Mouse (Mus musculus) kidney, adult 2 months (tissue): Measurements from ENCODE around the gene Slc48a1. TPM values are rescaled to one million over a fixed set of nuclear protein-coding genes. Genes with fewer than 3 reads are reported as not detected.

Source experiments
- DNase-seq: peaks from one replicate; pipeline ENCODE4 v3.0.0; 2021
- H3K27ac ChIP-seq: fragments of 200-500 bp; 2 replicates; pipeline ENCODE4 v1.5.1; 2012; ENCODE audit warnings: low read depth, low read length, control low read depth, inconsistent platforms; ENCODE audit not compliant: insufficient read depth
- H3K27me3 ChIP-seq: fragments of 200-500 bp; replicated peaks from 2 replicates; pipeline ENCODE4 v1.6.1; 2012; ENCODE audit warnings: mild to moderate bottlenecking, moderate library complexity, low read length, inconsistent platforms; ENCODE audit not compliant: control insufficient read depth, insufficient read depth
- H3K36me3 ChIP-seq: fragments of 200-500 bp; 2 replicates; pipeline ENCODE4 v1.6.1; 2012; ENCODE audit warnings: mild to moderate bottlenecking, moderate library complexity, low read length, inconsistent platforms; ENCODE audit not compliant: control insufficient read depth, insufficient read depth
- H3K4me1 ChIP-seq: fragments of 200-500 bp; 2 replicates; pipeline ENCODE4 v1.6.1; 2011; ENCODE audit warnings: low read length; ENCODE audit not compliant: control insufficient read depth, insufficient read depth
- H3K4me3 ChIP-seq: fragments of 200-500 bp; 2 replicates; pipeline ENCODE4 v1.5.1; 2011; ENCODE audit warnings: mild to moderate bottlenecking, low read depth, low read length, control low read depth; ENCODE audit not compliant: insufficient read depth
- CTCF ChIP-seq: fragments of 200-500 bp; conservative IDR thresholded peaks from 2 replicates; pipeline ENCODE4 v1.5.1; 2011; ENCODE audit warnings: low read depth, mild to moderate bottlenecking, control low read depth, low read length, moderate library complexity, mixed read lengths; ENCODE audit not compliant: insufficient read depth, insufficient read length
- POLR2A ChIP-seq: fragments of 200-500 bp; IDR thresholded peaks from one replicate; pipeline ENCODE4 v1.6.1; 2011; ENCODE audit warnings: low read depth, low read length, control low read depth
- WGBS: fragments of 180-500 bp; shearing (Covaris S2); methylation state at CpG from one replicate; pipeline ENCODE4 v1.1.7; 2018; 5-methylcytosine and 5-hydroxymethylcytosine counted together
- polyA plus RNA-seq: library from polyadenylated mRNA; depleted of rRNA; stranded (reverse); fragments of >200 nt; gene quantifications from 2 replicates; pipeline ENCODE4 v1.2.3, GENCODE M21; 2012

The Slc48a1 gene
- polyA plus RNA-seq, 1 experiment, result 182 TPM

DNA sequence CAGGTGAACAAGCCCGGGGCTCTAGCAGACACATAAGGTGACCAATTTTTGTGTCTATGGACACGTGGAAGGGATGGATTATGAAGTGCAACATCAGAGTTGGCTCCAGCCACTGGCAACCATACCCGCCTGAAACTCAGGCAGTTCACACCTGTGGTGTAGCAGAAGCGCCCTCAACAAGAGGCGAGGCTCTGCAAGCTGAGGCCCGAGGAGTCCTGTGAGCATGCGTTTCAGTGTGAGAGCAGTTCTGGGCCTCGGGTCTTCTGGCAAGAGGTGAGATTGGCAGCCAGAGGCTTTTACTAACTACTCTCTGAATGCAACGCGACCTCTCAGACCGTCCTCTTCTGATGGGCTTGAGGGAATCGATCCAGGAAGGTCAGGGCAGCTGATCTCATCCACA, 36.7 kb upstream of the Slc48a1 start:
- Histone ChIP-seq H3K27me3 (no peaks in the 10 kb centered on the region), H3K27ac (no peak overlapping the region), H3K4me3 (no peak overlapping the region), H3K36me3 (peaks cover 5% of the 10 kb centered on the region; the same call in 1 of the 2 replicates), H3K4me1 (peaks cover 22% of the 10 kb centered on the region)
- WGBS, result 59% methylated on average over 12 of the region's 12 CpGs
- DNase-seq, result no peak
- TF ChIP-seq CTCF, result no peak

DNA sequence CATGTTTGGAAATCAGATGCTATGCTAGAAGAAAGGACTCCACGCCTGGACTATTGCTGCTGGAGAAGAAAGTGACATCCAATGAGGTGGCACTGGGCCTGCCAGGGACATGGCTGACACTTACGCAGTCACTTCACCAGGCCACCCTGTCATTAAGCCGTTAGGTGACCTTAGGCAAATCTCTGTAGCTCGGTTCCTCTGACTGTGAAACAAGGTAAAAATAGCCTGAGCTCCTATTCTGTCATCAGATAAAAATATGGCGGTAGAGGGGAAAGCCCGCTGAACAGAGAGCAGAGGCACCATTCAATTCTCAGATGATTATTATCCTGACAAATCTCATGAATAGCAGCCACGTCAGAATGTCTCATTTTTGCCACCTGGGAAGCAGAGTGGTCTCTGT, 36.2 kb upstream of the Slc48a1 start:
- peaks cover 22% of the 10 kb centered on the region for H3K4me1 ChIP-seq
- 44% methylated on average over 7 of the region's 7 CpGs for WGBS
- no peak for TF ChIP-seq CTCF
- TF ChIP-seq POLR2A, result peak; percentile 12
- H3K4me3 ChIP-seq, result no peak overlapping the region
- peaks cover 8% of the 10 kb centered on the region; the same call in 1 of the 2 replicates for H3K36me3 ChIP-seq
- no peak overlapping the region for H3K27ac ChIP-seq
- DNase-seq, result no peak
- no peaks in the 10 kb centered on the region for H3K27me3 ChIP-seq

DNA sequence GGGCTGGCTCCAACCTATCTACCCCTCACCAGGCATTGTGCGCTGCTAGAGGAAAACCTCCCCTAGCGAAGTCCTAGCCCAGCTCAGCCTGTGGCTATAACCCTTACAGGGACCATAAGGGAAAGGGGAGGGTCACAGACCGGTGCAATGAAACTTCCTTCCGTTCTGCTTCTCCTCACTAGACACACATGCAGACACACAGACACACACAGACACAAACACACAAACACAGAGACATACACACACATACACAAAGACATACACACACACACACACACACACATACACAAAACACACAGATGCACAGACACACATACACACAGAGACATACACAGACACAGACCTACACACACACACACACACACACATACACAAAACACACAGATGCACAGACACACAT, 35.7 kb upstream of the Slc48a1 start:
- Histone ChIP-seq H3K27me3 (no peaks in the 10 kb centered on the region), H3K27ac (no peak overlapping the region), H3K4me1 (peaks cover 22% of the 10 kb centered on the region), H3K36me3 (peaks cover 8% of the 10 kb centered on the region; the same call in 1 of the 2 replicates), H3K4me3 (no peak overlapping the region)
- 57% methylated on average over 4 of the region's 4 CpGs for WGBS
- TF ChIP-seq POLR2A (no peak), CTCF (no peak)
- no peak for DNase-seq

DNA sequence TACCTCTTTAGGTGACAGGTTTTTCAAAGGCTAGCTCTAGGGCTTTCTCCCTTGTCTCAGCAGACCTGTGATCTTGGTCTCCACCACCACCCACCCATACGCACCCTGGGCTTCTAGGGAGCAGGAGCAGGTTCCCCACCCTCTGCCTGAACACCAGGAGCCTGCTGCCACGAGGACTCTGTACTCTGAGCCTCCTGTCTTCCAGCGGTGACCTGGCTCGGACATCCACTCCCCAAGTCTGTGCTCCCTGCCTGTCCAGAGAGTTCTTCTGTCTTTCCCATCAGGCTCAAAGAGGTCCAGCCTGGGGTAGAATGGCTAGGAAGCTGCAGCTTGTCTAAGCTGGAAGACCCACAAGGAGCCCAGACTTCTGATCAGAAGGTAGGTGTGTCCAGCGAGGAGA, 35.1 kb upstream of the Slc48a1 start:
- Histone ChIP-seq H3K27me3 (no peaks in the 10 kb centered on the region), H3K4me3 (no peak overlapping the region), H3K36me3 (peaks cover 8% of the 10 kb centered on the region; the same call in 1 of the 2 replicates), H3K4me1 (peaks cover 22% of the 10 kb centered on the region), H3K27ac (no peak overlapping the region)
- DNase-seq, result peak; percentile 58
- WGBS, result 57% methylated on average over 5 of the region's 5 CpGs
- TF ChIP-seq CTCF (no peak), POLR2A (no peak)

DNA sequence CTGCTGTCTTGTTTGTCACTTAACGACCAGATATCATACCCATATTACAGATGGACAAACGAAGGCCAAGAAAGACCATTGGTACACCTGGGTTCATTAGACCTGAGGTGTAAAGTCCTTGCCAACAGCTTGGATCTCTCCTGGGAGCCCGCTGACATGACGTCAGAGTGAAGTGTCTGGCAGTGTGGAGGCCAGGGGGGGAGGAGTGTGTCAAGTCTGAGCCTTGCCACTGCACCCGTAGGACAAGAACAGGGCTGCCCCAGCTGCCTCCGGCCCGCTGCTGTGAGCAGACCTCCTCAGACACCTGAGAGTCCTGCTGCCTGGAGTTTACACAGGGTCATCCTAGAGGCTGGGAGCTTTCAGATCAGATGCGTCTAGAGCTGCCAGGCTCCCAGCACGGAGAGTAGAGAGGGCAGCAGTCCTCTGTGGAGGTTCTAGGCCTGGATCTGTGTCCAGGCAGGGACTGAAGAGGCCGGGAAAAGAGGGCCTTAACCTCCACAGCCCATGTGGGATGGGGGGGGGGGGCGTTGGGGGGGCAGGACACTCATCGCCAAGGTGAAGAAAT, 34.3 kb upstream of the Slc48a1 start:
- H3K4me1 ChIP-seq, result peaks cover 22% of the 10 kb centered on the region
- no peak for DNase-seq
- H3K27me3 ChIP-seq, result no peaks in the 10 kb centered on the region
- H3K36me3 ChIP-seq, result peaks cover 8% of the 10 kb centered on the region; the same call in 1 of the 2 replicates
- no peak overlapping the region for H3K4me3 ChIP-seq
- H3K27ac ChIP-seq, result no peak overlapping the region
- WGBS, result 56% methylated on average over 12 of the region's 12 CpGs
- TF ChIP-seq POLR2A (no peak), CTCF (no peak)

DNA sequence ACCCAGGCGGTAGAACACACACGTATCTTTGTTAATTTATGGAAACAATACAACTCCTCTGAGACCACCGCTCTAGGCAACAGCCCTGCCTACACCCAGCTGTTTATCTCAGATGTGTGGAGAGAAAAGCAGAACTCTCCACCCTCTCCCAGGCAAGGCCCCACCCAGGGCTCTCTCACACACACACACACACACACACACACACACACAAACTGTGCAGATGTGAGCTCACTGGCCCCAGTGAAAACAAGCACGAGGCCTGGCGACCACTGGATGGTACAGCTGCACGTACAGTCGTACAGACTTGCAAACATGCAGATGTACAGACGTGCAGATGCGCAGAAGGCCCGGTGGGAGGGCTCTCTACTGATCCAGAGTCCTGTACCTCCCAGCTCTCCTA, 33.4 kb upstream of the Slc48a1 start:
- peaks cover 22% of the 10 kb centered on the region for H3K4me1 ChIP-seq
- 80% methylated on average over 10 of the region's 10 CpGs for WGBS
- no peak overlapping the region for H3K4me3 ChIP-seq
- H3K36me3 ChIP-seq, result peaks cover 12% of the 10 kb centered on the region
- H3K27me3 ChIP-seq, result no peaks in the 10 kb centered on the region
- DNase-seq, result no peak
- H3K27ac ChIP-seq, result peak overlapping the region; percentile 14
- TF ChIP-seq CTCF (no peak), POLR2A (no peak)

DNA sequence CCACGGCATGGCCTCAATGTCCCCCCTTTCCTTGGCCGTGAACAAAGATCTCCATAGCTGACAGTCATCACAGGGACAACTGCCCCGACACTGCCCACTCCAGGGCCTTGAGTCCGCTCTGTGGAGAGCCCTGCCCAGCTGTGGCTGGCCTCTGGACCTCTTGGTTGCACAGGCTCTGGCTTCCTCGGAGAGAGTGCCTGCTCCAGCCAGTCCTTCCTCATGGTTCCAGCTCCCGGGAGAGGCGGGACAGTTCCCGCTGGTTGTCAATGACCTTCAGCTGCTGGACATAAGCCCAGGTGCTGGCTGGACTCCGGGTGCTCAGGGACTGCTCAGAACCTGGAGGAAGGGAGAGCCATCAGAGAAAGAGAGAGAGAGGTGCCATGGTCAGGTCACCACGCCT, 33.0 kb upstream of the Slc48a1 start:
- Histone ChIP-seq H3K4me1 (peaks cover 22% of the 10 kb centered on the region), H3K36me3 (peaks cover 16% of the 10 kb centered on the region), H3K27me3 (no peaks in the 10 kb centered on the region), H3K27ac (peak overlapping the region; percentile 14), H3K4me3 (no peak overlapping the region)
- 26% methylated on average over 10 of the region's 10 CpGs for WGBS
- TF ChIP-seq CTCF (no peak), POLR2A (no peak)
- peak; percentile 95 for DNase-seq
